Mouse (Mus musculus) brain, embryonic 14.5 days (tissue): Measurements from ENCODE around the gene Nfs1.

ENCODE experiments used
- CTCF ChIP-seq: fragments of 200-500 bp; IDR thresholded peaks from 2 replicates; pipeline ENCODE4 v1.5.1; 2012; ENCODE audit warnings: inconsistent platforms, mild to moderate bottlenecking, moderate library complexity, borderline replicate concordance; ENCODE audit not compliant: insufficient read depth, insufficient read length; ENCODE audit errors: extremely low read depth
- POLR2A ChIP-seq: fragments of 200-500 bp; IDR thresholded peaks from 2 replicates; pipeline ENCODE4 v1.6.1; 2012; ENCODE audit warnings: mild to moderate bottlenecking, inconsistent platforms, borderline replicate concordance; ENCODE audit not compliant: poor library complexity, insufficient read depth, insufficient read length, severe bottlenecking; ENCODE audit errors: extremely low read depth

DNA sequence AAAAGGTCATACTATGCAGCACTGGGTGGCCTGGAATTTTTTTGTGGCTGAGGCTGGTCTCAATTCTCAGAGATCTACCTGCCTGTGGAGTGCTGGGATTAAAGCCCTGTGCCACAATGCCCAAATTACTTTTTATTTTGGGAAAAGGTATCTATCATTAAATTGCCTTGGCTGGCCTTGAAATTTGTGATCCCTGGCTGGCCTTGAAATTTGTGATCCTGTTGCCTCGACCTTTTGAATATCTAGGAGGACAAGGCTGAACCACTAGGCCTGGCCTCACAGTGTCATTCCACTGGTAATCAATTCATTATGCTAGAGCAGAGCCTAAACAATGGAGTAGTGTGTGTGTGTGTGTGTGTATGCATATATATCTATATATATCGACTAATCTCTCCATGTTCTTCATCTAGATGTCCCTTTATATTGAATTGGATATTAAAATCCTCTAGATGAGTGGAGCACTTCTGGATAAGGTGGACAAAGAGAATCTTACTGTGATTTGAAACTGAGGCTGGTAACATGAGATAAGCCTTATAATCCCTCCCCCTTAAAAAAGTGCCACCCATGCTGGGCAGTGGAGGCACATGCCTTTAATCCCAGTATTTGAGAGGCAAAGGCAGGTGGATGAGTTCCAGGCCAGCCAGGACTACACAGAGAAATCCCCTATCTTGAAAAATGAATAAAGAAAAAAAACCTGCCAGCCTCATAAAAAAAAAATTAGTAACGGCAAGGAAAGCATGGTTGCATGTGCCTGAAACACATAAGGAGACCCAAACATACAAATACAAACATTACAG lies 49.3 kb upstream of the Nfs1 start:
- TF ChIP-seq CTCF = no peak
- no peak for TF ChIP-seq POLR2A
